Mouse (Mus musculus): ENCODE results near the gene Dbndd1.
"Not testable (repeated sequence)": the region's sequence is repeated elsewhere in the genome, so short reads cannot be mapped to it uniquely, and the experiment has no call there.

Dbndd1 gene

DNA sequence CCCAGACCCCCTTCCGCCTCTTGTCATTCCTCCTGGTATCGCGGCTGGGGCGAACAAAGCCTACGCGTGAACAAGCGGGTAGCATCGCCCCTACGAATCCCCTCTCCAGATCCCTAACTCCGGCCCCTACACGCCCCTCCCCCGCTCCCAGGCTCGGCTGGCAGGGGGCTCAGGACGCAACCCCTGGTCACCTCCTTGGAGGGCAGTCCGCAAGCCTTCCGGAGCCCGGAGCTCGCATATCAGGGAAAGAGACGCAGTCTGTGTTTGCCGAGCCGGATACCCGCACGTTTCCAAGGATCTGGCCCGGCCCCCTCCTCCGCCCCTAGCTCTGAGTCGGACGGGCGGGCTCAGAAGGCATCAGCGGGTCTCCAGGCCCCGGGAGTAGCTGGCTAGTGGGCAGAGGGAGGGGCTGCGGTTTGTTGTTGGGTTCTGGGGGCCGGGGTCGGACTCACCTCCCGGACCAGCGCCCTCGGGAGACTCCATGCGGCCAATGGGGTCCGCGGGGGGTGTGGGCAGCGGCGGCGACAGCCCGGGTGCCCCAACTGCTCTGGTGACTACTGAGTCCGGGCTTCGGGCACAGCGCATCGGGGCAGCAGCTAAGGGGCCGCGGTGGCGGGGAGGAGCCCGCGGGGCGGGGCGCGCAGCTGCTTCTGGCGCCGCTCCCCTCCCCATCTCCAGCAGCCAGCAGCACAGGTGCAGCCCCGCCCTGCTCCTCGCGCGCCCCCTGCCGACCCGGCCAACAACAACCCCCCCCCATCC, at the start of gene Dbndd1:
Dbndd1 (minus strand) TSS at position 683 of the 759 bp plus-strand sequence.
- DNase-seq, result peak; percentile 50

DNA sequence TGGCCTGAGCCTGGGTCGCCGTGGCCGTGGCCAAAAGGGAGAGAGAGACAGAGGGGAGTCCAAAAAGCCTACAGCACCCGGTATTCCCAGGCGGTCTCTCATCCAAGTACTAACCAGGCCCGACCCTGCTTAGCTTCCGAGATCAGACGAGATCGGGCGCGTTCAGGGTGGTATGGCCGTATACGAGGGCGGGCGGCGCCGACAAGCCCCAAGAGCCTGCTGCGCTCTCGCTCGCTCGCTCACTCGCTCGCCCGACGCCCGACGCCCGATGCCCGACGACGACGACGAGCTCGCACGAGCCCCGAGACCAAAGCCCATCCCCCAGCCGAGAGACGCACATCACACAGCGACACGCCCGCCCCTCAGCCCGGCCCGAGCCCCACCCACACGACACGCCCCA, 49.0 kb upstream of the Dbndd1 start:
- not testable (repeated sequence) for DNase-seq

GRCm38 (mm10) chr8:123537641-123538040, 22.4 kb upstream of the Dbndd1 start:
- DNase-seq, result peak; percentile 19

DNA sequence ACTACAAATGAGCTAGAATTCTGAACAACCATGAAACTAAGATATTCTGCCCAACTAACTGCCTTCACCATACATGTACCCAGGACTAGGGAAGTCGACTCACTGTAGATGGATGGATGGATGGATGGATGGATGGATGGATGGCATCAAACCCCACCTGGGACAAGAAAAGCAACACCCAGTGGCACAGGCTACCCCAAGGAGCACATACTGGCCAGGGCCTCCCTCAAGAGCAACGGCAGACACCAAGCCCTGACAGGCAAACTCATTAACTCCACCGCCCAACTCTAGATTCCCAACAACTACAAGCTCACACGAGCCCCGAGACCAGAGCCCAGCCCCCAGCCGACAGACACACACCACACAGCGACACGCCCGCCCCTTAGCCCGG, 21.7 kb upstream of the Dbndd1 start:
- no peak for DNase-seq

- no peak for DNase-seq
Measured at GRCm38 (mm10) chr8:123536242-123536989, 21.2 kb upstream of the Dbndd1 start.

GRCm38 (mm10) chr8:123527720-123528489, 12.6 kb upstream of the Dbndd1 start:
- no peak for DNase-seq

- DNase-seq, result not testable (repeated sequence)
Measured at GRCm38 (mm10) chr8:123520048-123520447, 4.8 kb upstream of the Dbndd1 start.

DNA sequence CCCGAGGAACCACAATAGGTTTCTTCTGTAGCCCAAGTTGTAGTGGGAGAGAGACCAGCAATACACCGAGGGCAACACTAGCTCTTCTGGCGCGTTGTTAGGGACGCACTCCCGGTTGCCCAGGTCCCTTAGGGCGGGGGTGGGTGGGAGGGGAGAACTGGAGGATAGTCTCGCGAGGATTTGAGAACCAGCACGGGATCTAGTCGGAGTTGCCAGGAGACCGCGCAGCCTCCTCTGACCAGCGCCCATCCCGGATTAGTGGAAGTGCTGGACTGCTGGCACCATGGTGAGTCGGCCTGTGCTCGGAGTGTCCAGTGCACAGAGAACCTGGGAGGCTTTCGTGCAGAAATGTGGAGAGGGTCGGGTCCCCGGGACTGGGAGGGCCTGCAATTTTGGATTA, 3.4 kb upstream of the Dbndd1 start, which contains the start of gene Gas8:
Gas8 (plus strand) TSS at position 168 of the 400 bp plus-strand sequence.
- DNase-seq, result peak; percentile 83

DNA sequence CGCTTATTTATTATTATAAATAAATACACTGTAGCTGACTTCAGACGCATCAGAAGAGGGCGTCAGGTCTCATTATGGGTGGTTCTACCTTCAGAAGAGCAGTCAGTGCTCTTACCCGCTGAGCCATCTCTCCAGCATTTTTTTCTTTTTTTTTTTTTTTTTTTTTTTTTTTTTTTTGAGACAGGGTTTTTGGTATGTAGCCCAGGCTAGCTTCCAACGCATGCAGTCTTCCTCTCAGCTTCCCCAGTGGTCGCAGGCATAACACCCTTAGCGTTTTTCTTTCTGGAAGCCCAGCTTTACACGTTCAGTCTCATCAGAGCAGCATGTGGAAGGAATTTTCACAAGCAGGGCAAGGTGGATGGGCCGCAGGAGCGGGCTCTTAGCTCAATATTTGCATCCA, 2.9 kb upstream of the Dbndd1 start:
- no peak for DNase-seq

DNA sequence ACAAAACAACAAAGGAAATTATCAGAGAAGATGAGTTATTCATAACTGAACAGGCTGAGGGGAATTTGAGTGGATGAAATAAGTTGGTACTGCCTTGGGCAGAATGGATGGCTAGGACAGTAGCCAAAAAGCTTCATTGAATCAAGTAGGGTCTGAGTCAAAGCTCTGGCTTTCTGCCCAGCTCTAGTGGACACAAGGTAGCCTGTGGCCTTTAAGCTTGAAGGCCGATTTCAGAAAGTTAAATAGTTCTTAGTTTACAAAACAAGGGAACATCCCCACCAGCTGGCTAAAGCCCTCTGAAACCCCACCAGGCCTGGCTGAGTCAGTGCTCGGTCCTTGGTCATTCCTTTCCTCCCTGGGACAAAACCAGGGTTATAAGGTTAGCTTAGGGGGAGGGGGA, 1.3 kb upstream of the Dbndd1 start:
- DNase-seq, result no peak

GRCm38 (mm10) chr8:123515540-123515897, 256 bp upstream of the Dbndd1 start:
- DNase-seq, result no peak

GRCm38 (mm10) chr8:123514136-123514535, 1.1 kb downstream of the Dbndd1 start:
- no peak for DNase-seq

DNA sequence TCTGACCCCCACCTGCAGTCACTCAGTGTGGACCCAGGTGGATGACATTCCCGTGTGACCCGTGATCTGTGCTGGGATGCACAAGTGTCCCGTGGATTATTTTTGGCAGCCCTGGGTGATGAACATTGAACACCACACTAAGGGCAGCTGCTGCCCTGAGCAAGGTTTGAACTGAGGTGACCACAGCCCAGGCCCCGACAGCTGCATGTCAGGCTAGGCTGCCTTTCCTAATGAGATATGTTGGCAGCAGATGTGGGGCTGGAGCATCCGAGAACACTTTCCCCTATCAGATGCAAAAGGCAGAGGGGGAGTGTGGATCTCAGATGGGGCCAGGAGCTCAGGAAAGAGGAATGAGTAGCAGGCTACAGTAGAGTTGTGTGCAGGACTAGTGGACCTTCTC, 4.4 kb downstream of the Dbndd1 start:
- no peak for DNase-seq

- DNase-seq, result no peak
Measured at GRCm38 (mm10) chr8:123507153-123507552, 8.1 kb downstream of the Dbndd1 start.

DNA sequence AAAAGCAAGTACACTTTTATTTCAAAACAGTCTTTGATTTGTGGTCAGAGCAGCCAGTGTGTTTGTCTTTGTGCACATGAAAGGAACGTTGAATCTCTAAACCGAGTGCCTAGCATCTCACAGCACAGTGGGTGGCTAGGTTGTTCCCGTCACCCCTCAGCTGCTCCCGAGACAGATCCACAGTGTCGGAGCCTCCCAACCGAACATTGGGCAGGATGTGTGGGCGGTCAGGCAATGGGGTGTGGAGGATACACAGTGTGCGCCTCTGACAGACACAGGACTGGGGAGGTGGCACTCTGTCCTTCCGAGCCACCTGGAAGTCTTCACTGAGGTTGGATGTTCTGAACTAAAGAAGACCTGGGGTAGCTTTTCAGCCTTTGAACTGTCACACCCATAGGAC, 9.6 kb downstream of the Dbndd1 start:
- no peak for DNase-seq

DNA sequence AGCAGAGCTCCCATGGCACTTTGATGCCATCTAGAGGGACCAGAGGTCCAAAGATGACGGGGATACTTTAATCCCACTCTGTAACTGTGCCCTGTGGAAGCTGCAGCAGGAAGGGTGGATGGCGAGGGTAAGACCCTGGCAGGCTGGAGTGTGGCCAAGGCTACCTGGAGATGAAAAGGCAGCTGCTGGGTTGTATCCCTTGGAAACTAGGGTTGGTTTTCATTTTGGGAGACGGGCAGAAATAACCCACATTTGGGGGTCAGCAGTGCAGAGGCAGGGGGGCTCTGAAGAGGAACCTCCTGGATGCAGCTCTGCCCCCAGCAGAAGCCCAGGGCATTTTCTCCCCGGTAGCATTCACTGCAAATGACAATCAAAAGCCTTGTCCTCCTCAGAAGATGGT, 10.0 kb downstream of the Dbndd1 start:
- DNase-seq, result no peak

DNA sequence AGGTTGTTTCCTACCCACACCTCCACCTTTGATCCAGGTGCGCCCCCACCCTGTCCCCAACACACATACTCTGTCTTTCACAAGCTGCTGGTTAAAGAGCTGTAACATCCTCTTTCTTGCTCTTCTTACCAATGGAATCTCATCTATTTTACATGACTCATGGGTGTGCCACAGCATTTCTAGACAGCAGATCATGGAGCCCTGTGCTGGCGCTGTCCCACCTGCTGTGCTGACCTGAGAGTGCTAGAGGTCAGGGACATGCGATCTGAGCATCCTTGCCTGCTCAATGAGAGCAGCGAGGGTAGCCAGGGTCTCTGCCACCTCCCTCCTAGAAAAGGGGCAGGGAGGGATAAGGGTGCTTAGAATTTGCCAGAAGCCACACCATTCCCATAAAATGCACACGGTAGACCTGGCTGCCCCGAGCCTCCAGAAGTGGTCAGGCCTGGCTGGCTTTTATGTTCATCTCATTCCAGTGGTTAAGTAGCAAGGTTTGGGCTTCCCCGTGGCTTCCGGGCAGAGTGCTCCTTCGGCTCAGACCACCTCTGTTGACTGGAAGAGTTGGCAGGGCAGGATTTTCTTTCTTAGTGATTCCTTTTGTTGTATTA, 10.6 kb downstream of the Dbndd1 start:
- no peak for DNase-seq

GRCm38 (mm10) chr8:123503801-123504467, 11.3 kb downstream of the Dbndd1 start:
- no peak for DNase-seq

GRCm38 (mm10) chr8:123502192-123502591, 13.1 kb downstream of the Dbndd1 start:
- no peak for DNase-seq

GRCm38 (mm10) chr8:123499556-123499955, 15.7 kb downstream of the Dbndd1 start:
- DNase-seq, result no peak

DNA sequence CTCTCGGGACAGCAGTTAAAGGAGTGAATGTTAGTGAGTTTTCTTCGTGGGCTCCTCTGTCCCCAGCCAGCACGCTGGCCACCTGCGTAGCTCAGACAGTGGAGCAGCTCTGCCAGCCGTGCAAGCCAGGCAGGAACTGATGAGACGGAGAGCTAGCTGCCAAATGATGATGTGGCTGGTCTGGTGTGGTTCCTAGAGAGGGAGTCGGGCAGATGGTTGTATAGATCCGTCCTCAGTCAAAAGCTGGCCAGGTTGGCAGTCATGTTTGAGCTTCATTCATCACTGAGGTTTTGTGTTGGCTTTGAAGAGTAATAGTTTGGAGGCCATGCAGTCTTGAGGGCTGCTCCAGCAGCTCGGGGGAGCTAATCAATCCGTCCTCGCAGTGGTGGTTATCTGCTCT, 16.3 kb downstream of the Dbndd1 start:
- DNase-seq, result no peak

DNA sequence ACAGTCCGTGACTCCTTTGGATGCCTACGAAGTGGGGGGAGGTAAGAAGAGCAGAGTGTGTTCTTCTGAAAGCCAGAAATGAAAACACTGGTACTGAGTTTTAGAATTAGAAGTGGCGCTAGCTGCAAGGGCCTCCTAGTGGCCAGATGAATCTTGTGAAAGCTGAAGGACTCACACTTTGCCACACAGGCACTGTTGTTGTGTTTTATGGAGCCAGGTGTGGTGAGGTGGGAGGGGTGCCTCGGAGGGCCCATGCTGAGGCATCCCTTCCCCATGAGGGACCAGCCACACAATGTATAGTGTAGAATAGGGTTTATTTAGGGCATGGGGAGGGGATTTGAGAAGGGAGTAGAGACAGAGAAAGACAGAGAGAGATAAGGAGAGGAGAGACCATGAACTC, 17.6 kb downstream of the Dbndd1 start:
- DNase-seq, result no peak

- DNase-seq, result no peak
Measured at GRCm38 (mm10) chr8:123492898-123493297, 22.4 kb downstream of the Dbndd1 start.
